Mouse (Mus musculus) inflammation-experienced regulatory T-cells, adult 6 months (primary cell): ENCODE results near the gene Junb. TPM values are rescaled to one million over a fixed set of nuclear protein-coding genes. Genes with fewer than 3 reads are reported as not detected.

Experiments
- ATAC-seq: one replicate; pipeline ENCODE4 v1.8.0; 2017
- polyA plus RNA-seq, 3 experiments: library from polyadenylated mRNA; unstranded; fragments of 100-300 nt; shearing (Covaris generic); gene quantifications; one replicate each; pipeline ENCODE4 v1.2.1; 2017

The Junb gene
- polyA plus RNA-seq, 3 experiments from 2014 or later: 28.1 to 33.6 (median 33.1) TPM

GRCm38 (mm10) chr8:84936041-84936961 lies 42.2 kb downstream of the Junb start:
- no peak for ATAC-seq

GRCm38 (mm10) chr8:84935489-84935888 lies 43.0 kb downstream of the Junb start:
- no peak for ATAC-seq

GRCm38 (mm10) chr8:84934860-84935259 lies 43.7 kb downstream of the Junb start:
- no peak for ATAC-seq

- ATAC-seq: no peak
These were observed 44.6 kb downstream of the Junb start for GRCm38 (mm10) chr8:84933767-84934559.

GRCm38 (mm10) chr8:84930582-84930981 lies 47.9 kb downstream of the Junb start:
- ATAC-seq: no peak

GRCm38 (mm10) chr8:84928456-84929306 lies 49.8 kb downstream of the Junb start:
- ATAC-seq: peak; percentile 46

- no peak for ATAC-seq
These were observed 51.0 kb downstream of the Junb start for GRCm38 (mm10) chr8:84927513-84927912.

- no peak for ATAC-seq
These were observed 53.0 kb downstream of the Junb start for GRCm38 (mm10) chr8:84925557-84925956.

Other genes starting within 250 kb of the Junb start
- gene Nfix, start 178.4 kb downstream of the Junb start, polyA plus RNA-seq: 1 to 10 TPM in 2 of 3 experiments, under 1 TPM in 1; 0.92 to 6.3 (median 3.1) TPM
- 1 to 10 TPM; 4.7 to 5.6 (median 5.4) TPM for gene Dand5, start 155.9 kb downstream of the Junb start, polyA plus RNA-seq
- gene Gadd45gip1, start 147.2 kb downstream of the Junb start, polyA plus RNA-seq: 10 to 100 TPM; 14.6 to 16.7 (median 16.1) TPM
- 100 to 1,000 TPM; 128 to 152 (median 145) TPM for gene Rad23a, start 138.1 kb downstream of the Junb start, polyA plus RNA-seq
- gene Calr, start 131.8 kb downstream of the Junb start, polyA plus RNA-seq: 100 to 1,000 TPM; 278 to 341 (median 290) TPM
- 10 to 100 TPM; 48.1 to 76.0 (median 58.3) TPM for gene Farsa, start 121.7 kb downstream of the Junb start, polyA plus RNA-seq
- 10 to 100 TPM in 1 of 3 experiments, 1 to 10 TPM in 2; 4.3 to 19.0 (median 6.8) TPM for gene Syce2, start 106.6 kb downstream of the Junb start, polyA plus RNA-seq
- 10 to 100 TPM; 14.5 to 19.9 (median 19.2) TPM for gene Gcdh, start 84.8 kb downstream of the Junb start, polyA plus RNA-seq
- gene Klf1, start 76.8 kb downstream of the Junb start, polyA plus RNA-seq: not detected
- 10 to 100 TPM; 10.5 to 21.7 (median 20.0) TPM for gene Dnase2a, start 70.2 kb downstream of the Junb start, polyA plus RNA-seq
- gene Mast1, start 41.4 kb downstream of the Junb start, polyA plus RNA-seq: 1 to 10 TPM in 2 of 3 experiments, under 1 TPM in 1; 0.84 to 1.5 (median 1.1) TPM
- under 1 TPM in 1 of 3 experiments, not detected in 2; 0.28 TPM for gene Rtbdn, start 31.7 kb downstream of the Junb start, polyA plus RNA-seq
- gene Gm49661, start 9.3 kb downstream of the Junb start, polyA plus RNA-seq: not detected
- gene Prdx2, start 9.1 kb downstream of the Junb start, polyA plus RNA-seq: 100 to 1,000 TPM; 232 to 340 (median 290) TPM
- 10 to 100 TPM; 57.0 to 88.9 (median 72.8) TPM for gene Rnaseh2a, start 9.0 kb downstream of the Junb start, polyA plus RNA-seq
- 1 to 10 TPM; 2.2 to 4.9 (median 4.6) TPM for gene Hook2, start 11.9 kb upstream of the Junb start, polyA plus RNA-seq
- gene Best2, start 35.8 kb upstream of the Junb start, polyA plus RNA-seq: not detected
- 10 to 100 TPM; 50.0 to 67.9 (median 60.7) TPM for gene Asna1, start 46.6 kb upstream of the Junb start, polyA plus RNA-seq
- 10 to 100 TPM; 17.8 to 31.0 (median 24.1) TPM for gene Trir, start 48.1 kb upstream of the Junb start, polyA plus RNA-seq
- gene Tnpo2, start 58.2 kb upstream of the Junb start, polyA plus RNA-seq: 10 to 100 TPM; 13.8 to 18.7 (median 16.5) TPM
- gene Fbxw9, start 81.3 kb upstream of the Junb start, polyA plus RNA-seq: 1 to 10 TPM; 2.3 to 4.8 (median 2.9) TPM
- gene Gm5741, start 89.3 kb upstream of the Junb start, polyA plus RNA-seq: 1 to 10 TPM in 2 of 3 experiments, not detected in 1; 1.9 to 3.3 TPM
- 10 to 100 TPM; 29.3 to 40.4 (median 39.3) TPM for gene Dhps, start 93.0 kb upstream of the Junb start, polyA plus RNA-seq
- gene Wdr83os, start 102.0 kb upstream of the Junb start, polyA plus RNA-seq: 100 to 1,000 TPM; 114 to 166 (median 129) TPM
- gene Wdr83, start 102.6 kb upstream of the Junb start, polyA plus RNA-seq: 10 to 100 TPM; 34.8 to 44.2 (median 38.5) TPM
- 10 to 100 TPM; 80.8 to 94.7 (median 83.8) TPM for gene Man2b1, start 104.6 kb upstream of the Junb start, polyA plus RNA-seq
- gene Zfp791, start 144.4 kb upstream of the Junb start, polyA plus RNA-seq: under 1 TPM in 1 of 3 experiments, not detected in 2; 0.15 TPM
- under 1 TPM in 1 of 3 experiments, not detected in 2; 0.21 TPM for gene Cks1brt, start 173.2 kb upstream of the Junb start, polyA plus RNA-seq
- not detected for gene Olfr371, start 247.3 kb upstream of the Junb start, polyA plus RNA-seq